Mouse (Mus musculus) intestine, embryonic 16.5 days (tissue): ENCODE results near the gene Krt36. TPM values are rescaled to one million over a fixed set of nuclear protein-coding genes. Genes with fewer than 3 reads are reported as not detected.

Experiments used
- ATAC-seq: fragments of 200-750 bp; cut with Nextera tagmentation; 2 replicates; pipeline ENCODE4 v1.8.0; 2017; ENCODE audit warnings: moderate TSS enrichment, moderate library complexity
- H3K27ac ChIP-seq: fragments of 300-500 bp; sonication (generic); 2 replicates; pipeline ENCODE4 v1.5.1; 2014; ENCODE audit warnings: mild to moderate bottlenecking, low read length
- H3K27me3 ChIP-seq: fragments of 300-500 bp; sonication (generic); replicated peaks from 2 replicates; pipeline ENCODE4 v1.6.1; 2014; ENCODE audit warnings: low read length, control low read depth, mixed read lengths; ENCODE audit not compliant: control insufficient read depth, insufficient read depth
- H3K36me3 ChIP-seq: fragments of 300-500 bp; sonication (generic); 2 replicates; pipeline ENCODE4 v1.6.1; 2014; ENCODE audit warnings: low read length, control low read depth; ENCODE audit not compliant: control insufficient read depth, insufficient read depth
- H3K4me1 ChIP-seq: fragments of 300-500 bp; sonication (generic); 2 replicates; pipeline ENCODE4 v1.6.1; 2014; ENCODE audit warnings: low read length, control low read depth, mixed read lengths; ENCODE audit not compliant: control insufficient read depth, insufficient read depth
- H3K4me2 ChIP-seq: fragments of 300-500 bp; sonication (generic); 2 replicates; pipeline ENCODE4 v1.6.1; 2014; ENCODE audit warnings: low read depth, low read length, control low read depth
- H3K4me3 ChIP-seq: fragments of 300-500 bp; sonication (generic); 2 replicates; pipeline ENCODE4 v1.5.1; 2014; ENCODE audit warnings: mild to moderate bottlenecking, low read length
- H3K9ac ChIP-seq: fragments of 300-500 bp; sonication (generic); 2 replicates; pipeline ENCODE4 v1.6.1; 2014; ENCODE audit warnings: low read depth, low read length
- H3K9me3 ChIP-seq: fragments of 300-500 bp; sonication (generic); 2 replicates; pipeline ENCODE4 v1.6.1; 2016; ENCODE audit warnings: low read length, control low read depth; ENCODE audit not compliant: control insufficient read depth
- WGBS: fragments of 180-500 bp; shearing (Covaris S2); extraction: QIAGEN DNeasy Blood & Tissue Kit; methylation state at CpG from one replicate; pipeline ENCODE4 v1.1.7; 2014; 5-methylcytosine and 5-hydroxymethylcytosine counted together
- polyA plus RNA-seq: library from polyadenylated mRNA; unstranded; fragments of >200 nt; fragmentation: Nextera tagmentation; extraction: Ambion mirVana; gene quantifications from 2 replicates; pipeline ENCODE4 v1.2.1, GENCODE M21; 2015

Krt36 gene
- polyA plus RNA-seq, 1 experiment from 2014 or later, result 0.10 TPM

GRCm38 (mm10) chr11:100137693-100138092 is 32.3 kb upstream of the Krt36 start:
- H3K4me1 ChIP-seq, result peaks cover 24% of the 10 kb centered on the region
- 22% methylated on average over 5 of the region's 5 CpGs for WGBS
- no peak overlapping the region for H3K4me3 ChIP-seq
- H3K4me2 ChIP-seq, result no peak overlapping the region
- no peaks in the 10 kb centered on the region for H3K27me3 ChIP-seq
- H3K36me3 ChIP-seq, result no peaks in the 10 kb centered on the region
- peak overlapping the region; percentile 52 for H3K27ac ChIP-seq
- H3K9me3 ChIP-seq, result no peaks in the 10 kb centered on the region
- ATAC-seq, result peak; percentile 32
- H3K9ac ChIP-seq, result no peak overlapping the region

DNA sequence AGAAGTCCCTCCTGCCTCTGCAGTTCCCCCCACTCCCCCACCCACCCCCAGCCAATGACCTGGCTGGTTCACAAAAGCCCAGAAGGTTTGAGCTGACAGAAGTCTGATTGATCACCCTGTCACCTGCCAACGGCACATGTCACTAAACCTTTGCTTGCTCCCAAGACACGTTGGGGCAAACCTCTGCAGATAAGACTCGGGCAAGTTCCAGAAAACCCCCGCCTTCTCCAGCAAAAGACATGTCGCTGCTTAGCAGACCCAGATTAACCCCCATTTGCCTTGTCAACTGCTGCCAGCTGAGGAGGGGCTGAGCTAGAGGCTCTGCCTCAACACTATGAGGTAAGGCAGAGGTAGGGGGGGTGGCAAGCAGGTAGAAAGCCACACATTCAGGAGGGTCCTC is 31.1 kb upstream of the Krt36 start:
- H3K4me1 ChIP-seq, result peaks cover 24% of the 10 kb centered on the region
- no peak overlapping the region for H3K27ac ChIP-seq
- WGBS, result 23% methylated on average over 5 of the region's 5 CpGs
- H3K4me2 ChIP-seq, result no peak overlapping the region
- ATAC-seq, result no peak
- H3K4me3 ChIP-seq, result no peak overlapping the region
- H3K9ac ChIP-seq, result no peak overlapping the region
- H3K27me3 ChIP-seq, result no peaks in the 10 kb centered on the region
- H3K9me3 ChIP-seq, result no peaks in the 10 kb centered on the region
- H3K36me3 ChIP-seq, result no peaks in the 10 kb centered on the region

GRCm38 (mm10) chr11:100135731-100136130 is 30.3 kb upstream of the Krt36 start, which contains the start of gene Krt15:
Krt15 (minus strand) TSS chr11:100135928.
- no peak within 1 kb of the TSS for H3K27ac ChIP-seq
- peaks cover 19% of the 10 kb centered on the region for H3K4me1 ChIP-seq
- 49% methylated on average over 7 of the region's 7 CpGs for WGBS
- ATAC-seq, result no peak
- no peak within 1 kb of the TSS for H3K9ac ChIP-seq
- no peaks in the 10 kb centered on the region for H3K9me3 ChIP-seq
- no peaks in the 10 kb centered on the region for H3K27me3 ChIP-seq
- H3K4me3 ChIP-seq, result no peak within 1 kb of the TSS
- no peak within 1 kb of the TSS for H3K4me2 ChIP-seq
- H3K36me3 ChIP-seq, result no peaks in the 10 kb centered on the region

DNA sequence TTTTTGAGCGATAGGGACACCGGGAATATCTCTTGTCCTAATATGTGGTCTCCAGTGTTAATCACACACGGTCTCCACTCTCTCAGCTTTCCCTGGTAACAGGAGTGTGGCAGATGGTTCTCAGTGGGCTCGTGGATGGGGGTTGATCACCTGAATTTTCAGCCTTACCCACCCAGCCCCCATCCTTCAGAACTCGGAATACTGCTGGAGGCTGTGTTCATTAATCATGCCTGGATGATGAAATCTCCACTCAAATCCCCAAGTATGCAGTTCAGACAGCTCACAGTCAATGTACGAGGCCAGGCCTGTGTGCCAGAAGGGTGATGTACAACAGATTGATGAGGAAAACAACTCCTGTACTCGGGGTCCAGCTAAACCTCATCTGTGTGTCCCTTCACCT is 19.5 kb upstream of the Krt36 start:
- Histone ChIP-seq H3K4me1 (0 out of 2 replicates have a peak, but pooled peaks cover 2% of the 10 kb centered on the region), H3K4me2 (no peak overlapping the region), H3K4me3 (no peak overlapping the region), H3K9ac (no peak overlapping the region), H3K36me3 (no peaks in the 10 kb centered on the region), H3K9me3 (no peaks in the 10 kb centered on the region), H3K27me3 (no peaks in the 10 kb centered on the region), H3K27ac (no peak overlapping the region)
- no peak for ATAC-seq
- 82% methylated on average over 7 of the region's 7 CpGs for WGBS

DNA sequence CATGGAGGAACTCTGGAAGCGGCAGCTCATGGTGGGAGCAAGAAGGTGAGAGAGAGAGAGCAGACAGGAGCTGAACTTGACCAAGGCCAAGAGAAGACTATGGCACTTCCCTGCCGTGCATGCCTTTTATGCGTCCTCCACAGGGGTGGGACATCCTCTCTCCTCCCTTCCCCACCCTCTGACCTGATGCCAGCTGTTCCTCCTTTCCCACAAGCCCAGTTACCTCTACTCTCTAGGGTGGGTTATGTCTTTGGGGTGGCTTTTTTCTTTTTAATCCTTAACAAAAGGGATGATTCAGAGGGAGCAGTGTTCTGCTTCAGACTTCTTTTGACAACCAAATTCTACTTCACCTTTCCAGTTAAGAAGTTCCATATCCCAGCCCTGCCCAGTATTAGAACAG is 16.0 kb upstream of the Krt36 start, which contains the start of gene Krt13:
Krt13 (minus strand) TSS at position 101 of the 400 bp plus-strand sequence.
- Histone ChIP-seq H3K4me3 (no peak within 1 kb of the TSS), H3K4me1 (no peaks in the 10 kb centered on the region), H3K27ac (no peak within 1 kb of the TSS), H3K9ac (no peak within 1 kb of the TSS), H3K4me2 (no peak within 1 kb of the TSS), H3K9me3 (no peaks in the 10 kb centered on the region), H3K36me3 (no peaks in the 10 kb centered on the region), H3K27me3 (no peaks in the 10 kb centered on the region)
- WGBS, result 71% methylated on average over 3 of the region's 3 CpGs
- ATAC-seq, result no peak

GRCm38 (mm10) chr11:100120331-100120730 is 14.9 kb upstream of the Krt36 start:
- Histone ChIP-seq H3K4me3 (no peak overlapping the region), H3K4me1 (no peaks in the 10 kb centered on the region), H3K9ac (no peak overlapping the region), H3K27ac (no peak overlapping the region), H3K9me3 (no peaks in the 10 kb centered on the region), H3K27me3 (no peaks in the 10 kb centered on the region), H3K4me2 (no peak overlapping the region), H3K36me3 (no peaks in the 10 kb centered on the region)
- 74% methylated on average over 5 of the region's 5 CpGs for WGBS
- no peak for ATAC-seq

DNA sequence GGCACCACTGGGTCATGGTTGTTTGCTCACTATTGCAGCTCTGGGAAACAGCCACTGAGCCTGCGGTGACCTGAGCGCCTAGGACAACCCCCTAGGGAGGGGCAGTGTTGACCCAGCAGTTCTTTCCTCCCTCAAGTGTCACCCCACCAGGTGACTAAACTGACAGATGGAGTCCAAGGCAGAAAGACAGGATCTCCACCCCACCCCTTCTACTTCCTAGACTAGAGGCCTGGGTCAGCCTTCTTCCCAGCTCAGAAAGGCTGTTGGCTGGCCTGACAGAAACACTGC is 8.3 kb upstream of the Krt36 start:
- no peak overlapping the region for H3K27ac ChIP-seq
- H3K4me3 ChIP-seq, result no peak overlapping the region
- peaks cover 3% of the 10 kb centered on the region; the same call in 1 of the 2 replicates for H3K4me1 ChIP-seq
- no peaks in the 10 kb centered on the region for H3K36me3 ChIP-seq
- H3K9ac ChIP-seq, result no peak overlapping the region
- ATAC-seq, result peak; percentile 82
- no peaks in the 10 kb centered on the region for H3K27me3 ChIP-seq
- H3K9me3 ChIP-seq, result no peaks in the 10 kb centered on the region
- no peak overlapping the region for H3K4me2 ChIP-seq
- 70% methylated on average over 2 of the region's 2 CpGs for WGBS

DNA sequence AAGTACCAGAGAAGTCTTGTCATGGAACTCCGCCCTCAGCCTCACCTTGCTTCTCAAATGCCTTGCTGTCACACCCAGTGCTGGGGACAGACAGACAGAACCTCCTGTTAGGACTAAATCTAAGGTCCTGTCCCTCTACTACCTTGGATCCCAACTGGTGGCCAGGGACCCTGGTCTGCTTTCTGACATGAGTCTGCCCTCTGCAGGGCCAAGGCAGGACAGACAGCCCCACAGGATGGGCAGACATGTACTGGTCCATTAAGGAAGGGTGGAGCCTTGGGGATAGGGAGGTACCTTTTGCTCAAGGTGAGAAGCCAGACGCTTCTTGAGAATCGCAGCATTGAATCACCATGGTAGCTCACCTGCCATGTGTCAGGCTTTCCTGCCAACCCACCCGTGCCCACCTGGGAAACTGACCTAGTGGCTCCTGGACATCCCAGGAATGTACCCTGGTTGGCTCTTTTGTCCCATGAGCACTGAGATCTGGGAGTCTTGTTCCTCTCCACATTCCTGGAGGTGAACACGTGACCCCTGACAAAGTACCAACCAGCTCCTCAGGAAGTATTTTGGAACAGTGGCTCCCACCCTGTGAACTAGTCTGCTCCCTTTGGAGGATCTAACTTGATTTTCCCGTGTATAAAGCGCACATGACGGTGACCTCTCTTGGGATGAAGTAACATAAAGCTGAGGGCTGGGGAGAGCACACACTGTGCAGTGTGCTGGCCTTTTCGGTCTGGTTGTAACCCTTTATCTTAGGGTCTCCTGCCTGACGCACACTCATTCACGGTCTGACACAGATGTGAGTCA is 7.7 kb upstream of the Krt36 start:
- peaks cover 3% of the 10 kb centered on the region; the same call in 1 of the 2 replicates for H3K4me1 ChIP-seq
- no peak overlapping the region for H3K4me3 ChIP-seq
- no peaks in the 10 kb centered on the region for H3K36me3 ChIP-seq
- H3K4me2 ChIP-seq, result no peak overlapping the region
- WGBS, result 68% methylated on average over 11 of the region's 11 CpGs
- H3K9ac ChIP-seq, result no peak overlapping the region
- H3K9me3 ChIP-seq, result no peaks in the 10 kb centered on the region
- ATAC-seq, result peak; percentile 21
- H3K27ac ChIP-seq, result no peak overlapping the region
- H3K27me3 ChIP-seq, result no peaks in the 10 kb centered on the region

DNA sequence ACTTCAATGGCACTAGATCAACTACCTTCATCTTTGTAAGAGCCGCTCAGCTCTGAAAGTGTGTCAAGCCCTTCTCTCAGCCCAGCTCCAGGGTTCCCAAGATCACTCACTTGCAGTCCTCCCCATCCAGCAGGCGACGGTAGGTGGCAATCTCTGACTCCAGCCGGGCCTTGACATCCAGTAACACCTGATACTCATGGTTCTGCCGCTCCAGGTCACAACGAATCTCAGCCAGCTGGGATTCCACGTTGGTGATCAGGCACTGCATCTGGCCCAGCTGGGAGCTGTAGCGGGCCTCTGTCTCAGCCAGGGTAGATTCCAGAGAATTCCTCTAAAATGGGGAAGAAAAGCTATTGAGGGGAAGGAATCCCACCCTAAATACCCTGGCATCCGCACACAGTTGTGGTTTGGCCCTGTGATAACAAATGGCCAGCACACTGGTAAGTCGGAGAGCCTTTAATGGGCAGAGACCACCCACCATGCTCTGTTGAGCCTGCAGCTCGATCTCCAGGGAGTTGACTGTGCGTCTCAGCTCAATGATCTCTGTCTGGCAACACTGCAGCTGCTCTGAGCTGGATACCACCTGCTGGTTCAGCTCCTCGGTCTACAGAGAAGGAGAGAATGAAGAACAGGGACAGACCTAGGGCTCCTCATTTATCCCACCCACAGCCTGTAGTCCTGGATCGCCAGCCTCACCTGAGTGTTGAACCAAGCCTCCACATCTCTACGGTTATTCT is 2.6 kb downstream of the Krt36 start:
- H3K27me3 ChIP-seq, result no peaks in the 10 kb centered on the region
- H3K4me3 ChIP-seq, result no peak overlapping the region
- H3K9me3 ChIP-seq, result no peaks in the 10 kb centered on the region
- H3K27ac ChIP-seq, result no peak overlapping the region
- no peak overlapping the region for H3K9ac ChIP-seq
- H3K4me2 ChIP-seq, result no peak overlapping the region
- ATAC-seq, result no peak
- H3K4me1 ChIP-seq, result 0 out of 2 replicates have a peak, but pooled peaks cover 3% of the 10 kb centered on the region
- 62% methylated on average over 15 of the region's 15 CpGs for WGBS
- no peaks in the 10 kb centered on the region for H3K36me3 ChIP-seq
